Mouse (Mus musculus): Measurements from ENCODE around the gene Pigv. TPM values are rescaled to one million over a fixed set of nuclear protein-coding genes. Genes with fewer than 3 reads are reported as not detected.

Gene Pigv
- polyA plus RNA-seq, 1 experiment from 2014 or later: 17.8 TPM

DNA sequence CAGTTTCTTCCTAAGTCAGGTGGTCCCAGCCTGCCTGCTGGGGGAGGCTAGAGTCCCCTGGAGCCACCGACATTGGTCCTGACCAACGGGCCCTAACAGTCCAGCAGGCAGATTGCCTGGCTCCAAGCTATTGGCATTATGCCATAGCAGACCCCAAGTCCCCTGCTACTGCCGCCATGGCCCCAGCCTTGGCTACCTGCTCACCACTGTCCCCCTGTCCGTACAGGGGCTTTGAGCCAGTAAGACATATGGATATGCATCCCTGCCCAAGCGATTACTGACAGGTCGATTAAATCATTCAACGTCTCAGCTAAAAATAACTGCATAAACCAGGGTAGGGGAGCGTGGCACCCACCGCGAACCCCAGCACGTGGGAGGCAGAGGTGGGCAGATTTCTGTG, 54.5 kb downstream of the Pigv start:
- 95% methylated on average over 11 of the region's 11 CpGs for WGBS
- no peak overlapping the region for H3K4me3 ChIP-seq (ENCODE audit: low read depth, low read length)
- no peaks in the 10 kb centered on the region for H3K36me3 ChIP-seq (ENCODE audit: insufficient read depth, low read length)
- no peak overlapping the region for H3K9ac ChIP-seq (replicated peaks; ENCODE audit: low read depth)
- H3K4me1 ChIP-seq (ENCODE audit: insufficient read depth, low read depth, low read length): no peaks in the 10 kb centered on the region
- H3K4me2 ChIP-seq (replicated peaks; ENCODE audit: low read depth, low read length): no peak overlapping the region
- ATAC-seq (no peak), DNase-seq (ENCODE audit: low spot score) (no peak)
- TF ChIP-seq CTCF (IDR thresholded peaks at IDR 0.05) (no peak), EP300 (IDR thresholded peaks at IDR 0.05) (no peak)
- no peaks in the 10 kb centered on the region for H3K9me3 ChIP-seq (ENCODE audit: low read length)
- no peaks in the 10 kb centered on the region for H3K27me3 ChIP-seq (replicated peaks; ENCODE audit: insufficient read depth, low read length)
- H3K27ac ChIP-seq (ENCODE audit: low read length): no peak overlapping the region

DNA sequence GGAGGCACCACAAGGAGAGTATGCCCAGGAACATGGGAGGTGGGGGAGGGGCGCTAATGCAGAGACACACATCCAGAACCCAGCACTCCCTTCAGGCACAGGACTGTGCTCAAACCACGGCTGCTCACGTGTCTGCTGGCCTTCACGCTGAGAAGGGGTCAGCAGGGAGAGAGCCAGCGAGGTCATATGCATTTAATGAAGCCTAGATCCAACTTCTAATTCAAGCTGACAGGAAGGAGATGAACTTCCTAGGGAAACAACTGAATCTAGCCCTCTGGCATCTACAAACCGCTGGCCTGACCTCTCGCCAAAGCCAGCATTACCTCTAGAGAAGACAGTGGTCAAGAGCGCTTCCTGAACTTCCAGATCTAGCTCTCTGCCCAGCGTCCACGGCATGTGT, 57.0 kb downstream of the Pigv start:
- Histone ChIP-seq H3K27me3 (replicated peaks; ENCODE audit: insufficient read depth, low read length) (no peaks in the 10 kb centered on the region), H3K9ac (replicated peaks; ENCODE audit: low read depth) (no peak overlapping the region), H3K4me3 (ENCODE audit: low read depth, low read length) (no peak overlapping the region), H3K36me3 (ENCODE audit: insufficient read depth, low read length) (peaks cover 10% of the 10 kb centered on the region), H3K27ac (ENCODE audit: low read length) (peak overlapping the region; percentile 66), H3K4me1 (ENCODE audit: insufficient read depth, low read depth, low read length) (no peaks in the 10 kb centered on the region), H3K9me3 (ENCODE audit: low read length) (no peaks in the 10 kb centered on the region), H3K4me2 (replicated peaks; ENCODE audit: low read depth, low read length) (no peak overlapping the region)
- ATAC-seq: no peak
- TF ChIP-seq CTCF (IDR thresholded peaks at IDR 0.05): no peak
- TF ChIP-seq EP300 (IDR thresholded peaks at IDR 0.05): no peak
- DNase-seq (ENCODE audit: low spot score): no peak
- 61% methylated on average over 10 of the region's 10 CpGs for WGBS

GRCm38 (mm10) chr4:133614274-133614761, 58.1 kb downstream of the Pigv start:
- DNase-seq (ENCODE audit: low spot score): peak; percentile 96

DNA sequence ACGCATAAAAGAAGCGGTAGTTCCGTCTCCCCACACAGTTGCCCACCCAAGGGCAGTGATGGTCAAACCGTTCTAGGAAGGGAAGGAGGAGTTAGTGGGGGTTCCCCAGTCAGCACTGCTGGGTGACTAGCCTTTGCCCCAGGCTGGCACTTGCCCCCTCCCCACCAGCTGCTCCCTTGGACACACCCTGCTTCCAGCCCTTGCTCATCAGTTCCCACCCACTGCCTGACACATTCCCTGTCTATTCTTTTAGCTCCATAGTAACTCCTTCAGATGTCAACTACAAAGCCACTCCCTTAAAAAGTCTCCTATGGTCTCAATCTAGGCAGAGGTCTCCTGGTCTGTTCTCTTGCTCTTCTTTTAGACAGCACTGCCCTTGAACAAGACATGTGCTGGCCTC, 58.6 kb downstream of the Pigv start:
- no peak overlapping the region for H3K4me2 ChIP-seq (replicated peaks; ENCODE audit: low read depth, low read length)
- no peak overlapping the region for H3K9ac ChIP-seq (replicated peaks; ENCODE audit: low read depth)
- DNase-seq (ENCODE audit: low spot score) (no peak), ATAC-seq (peak; percentile 10)
- peak overlapping the region; percentile 72 for H3K27ac ChIP-seq (ENCODE audit: low read length)
- H3K4me1 ChIP-seq (ENCODE audit: insufficient read depth, low read depth, low read length): no peaks in the 10 kb centered on the region
- 94% methylated on average over 4 of the region's 4 CpGs for WGBS
- H3K9me3 ChIP-seq (ENCODE audit: low read length): no peaks in the 10 kb centered on the region
- TF ChIP-seq CTCF (IDR thresholded peaks at IDR 0.05): no peak
- TF ChIP-seq EP300 (IDR thresholded peaks at IDR 0.05): no peak
- H3K27me3 ChIP-seq (replicated peaks; ENCODE audit: insufficient read depth, low read length): no peaks in the 10 kb centered on the region
- H3K36me3 ChIP-seq (ENCODE audit: insufficient read depth, low read length): peaks cover 10% of the 10 kb centered on the region
- H3K4me3 ChIP-seq (ENCODE audit: low read depth, low read length): no peak overlapping the region

More at GRCm38 (mm10) chr4:133614274-133614761, 58.1 kb downstream of the Pigv start:
- peak overlapping the region; percentile 72 for H3K27ac ChIP-seq (ENCODE audit: low read length)
- H3K36me3 ChIP-seq (ENCODE audit: insufficient read depth, low read length): peaks cover 10% of the 10 kb centered on the region
- no peaks in the 10 kb centered on the region for H3K4me1 ChIP-seq (ENCODE audit: insufficient read depth, low read depth, low read length)
- H3K4me2 ChIP-seq (replicated peaks; ENCODE audit: low read depth, low read length): no peak overlapping the region
- WGBS: 57% methylated on average over 8 of the region's 8 CpGs
- H3K4me3 ChIP-seq (ENCODE audit: low read depth, low read length): no peak overlapping the region
- no peaks in the 10 kb centered on the region for H3K9me3 ChIP-seq (ENCODE audit: low read length)
- no peaks in the 10 kb centered on the region for H3K27me3 ChIP-seq (replicated peaks; ENCODE audit: insufficient read depth, low read length)
- H3K9ac ChIP-seq (replicated peaks; ENCODE audit: low read depth): no peak overlapping the region
- TF ChIP-seq EP300 (IDR thresholded peaks at IDR 0.05) (peak; percentile 80), CTCF (IDR thresholded peaks at IDR 0.05) (no peak)
- ATAC-seq: peak; percentile 95

DNA sequence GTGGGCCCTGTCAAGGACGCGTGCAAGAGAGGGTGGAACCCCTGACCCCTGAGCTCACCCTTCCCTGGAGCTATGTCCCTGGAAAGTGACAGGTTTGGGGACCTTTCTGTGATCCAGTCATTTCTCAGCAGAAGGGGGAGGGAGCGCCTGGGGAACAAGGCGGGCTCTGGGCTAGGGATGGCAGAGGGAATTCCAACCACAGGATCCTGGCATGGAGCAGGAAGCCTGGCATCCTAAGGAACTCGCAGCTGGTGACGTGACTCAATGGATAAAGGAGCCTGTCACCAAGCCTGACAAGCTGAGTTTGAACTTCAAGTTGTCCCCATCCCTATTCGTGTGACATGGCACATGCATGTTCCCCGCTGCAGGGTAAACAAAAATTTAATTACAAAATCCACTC, 59.4 kb downstream of the Pigv start:
- H3K4me1 ChIP-seq (ENCODE audit: insufficient read depth, low read depth, low read length): no peaks in the 10 kb centered on the region
- DNase-seq (ENCODE audit: low spot score) (no peak), ATAC-seq (no peak)
- no peaks in the 10 kb centered on the region for H3K27me3 ChIP-seq (replicated peaks; ENCODE audit: insufficient read depth, low read length)
- H3K9ac ChIP-seq (replicated peaks; ENCODE audit: low read depth): no peak overlapping the region
- TF ChIP-seq EP300 (IDR thresholded peaks at IDR 0.05) (no peak), CTCF (IDR thresholded peaks at IDR 0.05) (no peak)
- no peaks in the 10 kb centered on the region for H3K9me3 ChIP-seq (ENCODE audit: low read length)
- 95% methylated on average over 8 of the region's 8 CpGs for WGBS
- H3K36me3 ChIP-seq (ENCODE audit: insufficient read depth, low read length): peaks cover 15% of the 10 kb centered on the region
- H3K4me2 ChIP-seq (replicated peaks; ENCODE audit: low read depth, low read length): no peak overlapping the region
- H3K27ac ChIP-seq (ENCODE audit: low read length): peak overlapping the region; percentile 72; the same call in 1 of the 2 replicates
- no peak overlapping the region for H3K4me3 ChIP-seq (ENCODE audit: low read depth, low read length)

- 98% methylated on average over 7 of the region's 7 CpGs for WGBS
- Histone ChIP-seq H3K27me3 (replicated peaks; ENCODE audit: insufficient read depth, low read length) (no peaks in the 10 kb centered on the region), H3K4me2 (replicated peaks; ENCODE audit: low read depth, low read length) (no peak overlapping the region), H3K27ac (ENCODE audit: low read length) (no peak overlapping the region), H3K9me3 (ENCODE audit: low read length) (no peaks in the 10 kb centered on the region), H3K9ac (replicated peaks; ENCODE audit: low read depth) (no peak overlapping the region), H3K4me3 (ENCODE audit: low read depth, low read length) (no peak overlapping the region), H3K4me1 (ENCODE audit: insufficient read depth, low read depth, low read length) (no peaks in the 10 kb centered on the region), H3K36me3 (ENCODE audit: insufficient read depth, low read length) (peaks cover 19% of the 10 kb centered on the region)
- ATAC-seq: no peak
- DNase-seq (ENCODE audit: low spot score): no peak
- TF ChIP-seq CTCF (IDR thresholded peaks at IDR 0.05) (peak; percentile 38), EP300 (IDR thresholded peaks at IDR 0.05) (no peak)
Observed at GRCm38 (mm10) chr4:133612416-133612815, 60.0 kb downstream of the Pigv start.

- TF ChIP-seq EP300 (IDR thresholded peaks at IDR 0.05) (no peak), CTCF (IDR thresholded peaks at IDR 0.05) (peak; percentile 49)
Observed at GRCm38 (mm10) chr4:133611815-133612214, 60.6 kb downstream of the Pigv start.

More at GRCm38 (mm10) chr4:133611815-133612214, 60.6 kb downstream of the Pigv start:
- H3K9ac ChIP-seq (replicated peaks; ENCODE audit: low read depth): no peak overlapping the region
- ATAC-seq (no peak), DNase-seq (ENCODE audit: low spot score) (no peak)
- WGBS: 97% methylated on average over 5 of the region's 5 CpGs
- H3K9me3 ChIP-seq (ENCODE audit: low read length): no peaks in the 10 kb centered on the region
- H3K4me3 ChIP-seq (ENCODE audit: low read depth, low read length): no peak overlapping the region
- H3K4me2 ChIP-seq (replicated peaks; ENCODE audit: low read depth, low read length): no peak overlapping the region
- peaks cover 19% of the 10 kb centered on the region for H3K36me3 ChIP-seq (ENCODE audit: insufficient read depth, low read length)
- no peaks in the 10 kb centered on the region for H3K27me3 ChIP-seq (replicated peaks; ENCODE audit: insufficient read depth, low read length)
- H3K4me1 ChIP-seq (ENCODE audit: insufficient read depth, low read depth, low read length): no peaks in the 10 kb centered on the region
- no peak overlapping the region for H3K27ac ChIP-seq (ENCODE audit: low read length)

Small RNA genes lying within 50 kb of the gene (microRNA-seq; reads per million reads assigned to microRNA genes)
- 0.73 reads per million for gene Mir7227

Other genes starting within 250 kb of the Pigv start
- 11.0 and 19.1 TPM in 2 replicates for gene Tent5b, start 192.5 kb downstream of the Pigv start, polyA plus RNA-seq (2015; fragmentation: Nextera tagmentation; extraction: Ambion mirVana)
- gene Trnp1, start 174.1 kb downstream of the Pigv start, polyA plus RNA-seq (2015; fragmentation: Nextera tagmentation; extraction: Ambion mirVana): 1.1 and 1.4 TPM in 2 replicates
- 24.8 TPM in 2 replicates for gene Kdf1, start 153.7 kb downstream of the Pigv start, polyA plus RNA-seq (2015; fragmentation: Nextera tagmentation; extraction: Ambion mirVana)
- 130 and 154 TPM in 2 replicates for gene Nudc, start 126.7 kb downstream of the Pigv start, polyA plus RNA-seq (2015; fragmentation: Nextera tagmentation; extraction: Ambion mirVana)
- gene Nr0b2, start 119.3 kb downstream of the Pigv start, polyA plus RNA-seq (2015; fragmentation: Nextera tagmentation; extraction: Ambion mirVana): 0.37 and 0.39 TPM in 2 replicates
- 6.7 and 7.1 TPM in 2 replicates for gene Gpatch3, start 97.9 kb downstream of the Pigv start, polyA plus RNA-seq (2015; fragmentation: Nextera tagmentation; extraction: Ambion mirVana)
- 15.8 and 17.6 TPM in 2 replicates for gene Gpn2, start 88.3 kb downstream of the Pigv start, polyA plus RNA-seq (2015; fragmentation: Nextera tagmentation; extraction: Ambion mirVana)
- 23.7 and 32.4 TPM in 2 replicates for gene Sfn, start 70.5 kb downstream of the Pigv start, polyA plus RNA-seq (2015; fragmentation: Nextera tagmentation; extraction: Ambion mirVana)
- gene Zdhhc18, start 22.5 kb downstream of the Pigv start, polyA plus RNA-seq (2015; fragmentation: Nextera tagmentation; extraction: Ambion mirVana): 5.8 and 9.4 TPM in 2 replicates
- gene Arid1a, start 84.1 kb upstream of the Pigv start, polyA plus RNA-seq (2015; fragmentation: Nextera tagmentation; extraction: Ambion mirVana): 13.7 and 18.6 TPM in 2 replicates
- 36.2 and 38.0 TPM in 2 replicates for gene Rps6ka1, start 215.2 kb upstream of the Pigv start, polyA plus RNA-seq (2015; fragmentation: Nextera tagmentation; extraction: Ambion mirVana)